Mouse (Mus musculus): Measurements from ENCODE around the gene Krt81. TPM values are rescaled to one million over a fixed set of nuclear protein-coding genes. Genes with fewer than 3 reads are reported as not detected.
A peak's percentile ranks its signal among the peaks of the same experiment; 100 is the strongest.

Krt81 gene
- total RNA-seq (2014; rRNA removed) (not detected in 2 replicates), polyA plus RNA-seq (2015; fragmentation: Nextera tagmentation; extraction: Ambion mirVana) (not detected in 2 replicates)

DNA sequence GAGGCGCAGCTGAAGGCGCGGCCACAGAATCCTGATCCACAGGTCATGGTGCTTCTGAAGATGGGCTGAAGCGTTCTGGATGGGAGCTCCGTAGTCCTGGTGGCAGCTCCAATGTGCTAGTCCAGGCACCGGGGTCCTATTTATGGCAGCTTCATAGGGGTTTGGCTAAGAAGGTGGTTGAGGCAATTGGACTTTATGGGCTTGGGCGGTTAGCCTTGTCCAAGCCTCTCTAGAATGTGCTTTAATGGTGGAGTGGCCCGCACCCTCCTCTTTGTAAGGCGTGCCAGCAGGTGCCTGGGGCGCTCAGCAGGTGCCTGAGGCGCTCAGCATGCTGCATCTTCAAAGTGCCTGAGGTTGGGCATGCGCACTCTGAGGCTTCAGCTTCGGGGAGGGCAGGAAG lies at the start of gene Krt81:
Gene Krt81, minus strand, starts transcription at position 101 of the 400 bp plus-strand sequence.
- no peak within 1 kb of the TSS for H3K4me3 ChIP-seq (ENCODE audit: low read depth, low read length)
- no peak within 1 kb of the TSS for H3K9ac ChIP-seq
- TF ChIP-seq CTCF (IDR thresholded peaks at IDR 0.05; ENCODE audit: low read depth): no peak
- ATAC-seq: no peak
- WGBS: 85% methylated on average over 13 of the region's 13 CpGs
- no peaks in the 10 kb centered on the region for H3K9me3 ChIP-seq (ENCODE audit: low read length)
- no peaks in the 10 kb centered on the region for H3K36me3 ChIP-seq (ENCODE audit: insufficient read depth)
- H3K4me2 ChIP-seq (ENCODE audit: low read depth): no peak within 1 kb of the TSS
- DNase-seq: no peak
- H3K4me1 ChIP-seq (ENCODE audit: insufficient read depth): no peaks in the 10 kb centered on the region
- no peaks in the 10 kb centered on the region for H3K27me3 ChIP-seq (ENCODE audit: insufficient read depth, low read length)
- H3K27ac ChIP-seq (ENCODE audit: low read depth, low read length): no peak within 1 kb of the TSS

GRCm38 (mm10) chr15:101508247-101508646 lies 44.7 kb upstream of the Krt81 start:
- Histone ChIP-seq H3K4me3 (ENCODE audit: low read depth, low read length) (no peak overlapping the region), H3K27ac (ENCODE audit: low read depth, low read length) (no peak overlapping the region), H3K9me3 (ENCODE audit: low read length) (no peaks in the 10 kb centered on the region), H3K4me2 (ENCODE audit: low read depth) (no peak overlapping the region), H3K9ac (no peak overlapping the region), H3K36me3 (ENCODE audit: insufficient read depth) (no peaks in the 10 kb centered on the region), H3K27me3 (ENCODE audit: insufficient read depth, low read length) (no peaks in the 10 kb centered on the region), H3K4me1 (ENCODE audit: insufficient read depth) (no peaks in the 10 kb centered on the region)
- DNase-seq: no peak
- WGBS: 84% methylated on average over 9 of the region's 9 CpGs
- TF ChIP-seq CTCF (IDR thresholded peaks at IDR 0.05; ENCODE audit: low read depth): no peak
- ATAC-seq: no peak

- no peaks in the 10 kb centered on the region for H3K36me3 ChIP-seq (ENCODE audit: insufficient read depth)
- no peak overlapping the region for H3K4me3 ChIP-seq (ENCODE audit: low read depth, low read length)
- no peak for TF ChIP-seq CTCF (IDR thresholded peaks at IDR 0.05; ENCODE audit: low read depth)
- no peak overlapping the region for H3K9ac ChIP-seq
- no peaks in the 10 kb centered on the region for H3K9me3 ChIP-seq (ENCODE audit: low read length)
- ATAC-seq (no peak), DNase-seq (no peak)
- H3K27me3 ChIP-seq (ENCODE audit: insufficient read depth, low read length): no peaks in the 10 kb centered on the region
- H3K4me1 ChIP-seq (ENCODE audit: insufficient read depth): no peaks in the 10 kb centered on the region
- 75% methylated on average over 14 of the region's 14 CpGs for WGBS
- no peak overlapping the region for H3K4me2 ChIP-seq (ENCODE audit: low read depth)
- H3K27ac ChIP-seq (ENCODE audit: low read depth, low read length): no peak overlapping the region
Observed at GRCm38 (mm10) chr15:101506896-101507758, 43.6 kb upstream of the Krt81 start.

DNA sequence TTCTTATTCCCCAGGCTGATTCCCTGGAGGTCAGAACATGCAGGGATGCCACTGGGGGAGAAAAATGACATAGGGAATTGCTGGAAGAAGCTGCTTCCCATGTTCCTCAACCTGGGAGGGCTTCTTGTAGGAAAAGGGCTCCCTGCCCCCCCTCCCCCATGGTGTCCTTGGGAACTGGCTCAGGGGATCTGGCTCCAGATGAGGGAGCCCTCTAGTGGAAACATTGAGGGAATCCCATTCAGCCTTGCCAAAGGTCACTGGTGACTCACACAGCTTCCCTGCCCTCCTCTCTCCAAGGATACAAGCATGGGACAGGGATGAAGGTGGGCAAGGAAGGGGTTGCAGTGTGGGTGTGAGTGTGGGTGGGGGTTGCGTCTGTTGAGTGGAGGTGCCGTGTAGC lies 33.6 kb upstream of the Krt81 start:
- H3K27ac ChIP-seq (ENCODE audit: low read depth, low read length): no peak overlapping the region
- H3K4me1 ChIP-seq (ENCODE audit: insufficient read depth): no peaks in the 10 kb centered on the region
- no peaks in the 10 kb centered on the region for H3K27me3 ChIP-seq (ENCODE audit: insufficient read depth, low read length)
- 79% methylated on average over 2 of the region's 2 CpGs for WGBS
- no peak for ATAC-seq
- no peak overlapping the region for H3K4me2 ChIP-seq (ENCODE audit: low read depth)
- no peak overlapping the region for H3K4me3 ChIP-seq (ENCODE audit: low read depth, low read length)
- DNase-seq: no peak
- TF ChIP-seq CTCF (IDR thresholded peaks at IDR 0.05; ENCODE audit: low read depth): peak; percentile 53
- no peak overlapping the region for H3K9ac ChIP-seq
- no peaks in the 10 kb centered on the region for H3K9me3 ChIP-seq (ENCODE audit: low read length)
- no peaks in the 10 kb centered on the region for H3K36me3 ChIP-seq (ENCODE audit: insufficient read depth)

GRCm38 (mm10) chr15:101495266-101495665 lies 31.7 kb upstream of the Krt81 start:
- no peak overlapping the region for H3K4me3 ChIP-seq (ENCODE audit: low read depth, low read length)
- no peaks in the 10 kb centered on the region for H3K9me3 ChIP-seq (ENCODE audit: low read length)
- DNase-seq: no peak
- no peaks in the 10 kb centered on the region for H3K36me3 ChIP-seq (ENCODE audit: insufficient read depth)
- H3K4me1 ChIP-seq (ENCODE audit: insufficient read depth): no peaks in the 10 kb centered on the region
- no peak for TF ChIP-seq CTCF (IDR thresholded peaks at IDR 0.05; ENCODE audit: low read depth)
- 81% methylated on average over 8 of the region's 8 CpGs for WGBS
- H3K27me3 ChIP-seq (ENCODE audit: insufficient read depth, low read length): no peaks in the 10 kb centered on the region
- no peak overlapping the region for H3K4me2 ChIP-seq (ENCODE audit: low read depth)
- H3K9ac ChIP-seq: no peak overlapping the region
- ATAC-seq: no peak
- no peak overlapping the region for H3K27ac ChIP-seq (ENCODE audit: low read depth, low read length)

GRCm38 (mm10) chr15:101494203-101494602 lies 30.7 kb upstream of the Krt81 start:
- Histone ChIP-seq H3K27ac (ENCODE audit: low read depth, low read length) (no peak overlapping the region), H3K4me3 (ENCODE audit: low read depth, low read length) (no peak overlapping the region), H3K9me3 (ENCODE audit: low read length) (no peaks in the 10 kb centered on the region), H3K4me1 (ENCODE audit: insufficient read depth) (no peaks in the 10 kb centered on the region), H3K9ac (no peak overlapping the region), H3K36me3 (ENCODE audit: insufficient read depth) (no peaks in the 10 kb centered on the region), H3K4me2 (ENCODE audit: low read depth) (no peak overlapping the region), H3K27me3 (ENCODE audit: insufficient read depth, low read length) (no peaks in the 10 kb centered on the region)
- no peak for TF ChIP-seq CTCF (IDR thresholded peaks at IDR 0.05; ENCODE audit: low read depth)
- ATAC-seq (no peak), DNase-seq (no peak)
- 55% methylated on average over 1 of the region's 1 CpGs for WGBS

- Histone ChIP-seq H3K9ac (no peak overlapping the region), H3K4me2 (ENCODE audit: low read depth) (no peak overlapping the region), H3K36me3 (ENCODE audit: insufficient read depth) (no peaks in the 10 kb centered on the region), H3K27me3 (ENCODE audit: insufficient read depth, low read length) (no peaks in the 10 kb centered on the region), H3K9me3 (ENCODE audit: low read length) (no peaks in the 10 kb centered on the region), H3K4me1 (ENCODE audit: insufficient read depth) (no peaks in the 10 kb centered on the region), H3K4me3 (ENCODE audit: low read depth, low read length) (no peak overlapping the region), H3K27ac (ENCODE audit: low read depth, low read length) (no peak overlapping the region)
- DNase-seq: no peak
- WGBS: 91% methylated on average over 6 of the region's 6 CpGs
- no peak for TF ChIP-seq CTCF (IDR thresholded peaks at IDR 0.05; ENCODE audit: low read depth)
- no peak for ATAC-seq
Observed at GRCm38 (mm10) chr15:101493713-101494112, 30.2 kb upstream of the Krt81 start.
